Mouse (Mus musculus): ENCODE data around the gene Gal.

Gene Gal

DNA sequence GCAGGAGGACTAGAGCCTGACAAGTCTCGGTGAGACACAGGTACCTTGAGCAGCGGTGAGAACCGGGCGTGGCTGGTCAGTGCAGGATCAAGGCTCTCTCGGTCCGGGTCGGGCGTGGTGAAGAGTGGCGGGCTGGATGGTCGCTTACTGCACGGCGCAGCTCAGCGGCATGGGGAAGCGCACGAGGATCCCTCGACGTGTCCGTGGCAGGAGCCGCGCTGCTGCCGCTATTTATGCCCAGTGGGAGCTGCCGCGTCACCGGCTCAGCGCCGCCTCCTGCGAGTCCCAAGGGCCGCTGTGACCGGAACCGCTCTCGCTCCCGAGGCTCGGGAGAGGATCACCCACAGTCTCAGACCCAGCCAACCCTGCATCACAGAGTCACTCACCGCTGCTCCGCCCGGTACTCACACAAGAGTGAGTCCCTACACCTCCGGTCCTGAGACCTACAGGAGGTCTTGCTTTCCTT is at the start of gene Gal:
Gene Gal (minus strand): TSS at position 277 of the 466 bp plus-strand sequence.
- in situ Hi-C loops (cut with MboI; ENCODE audit: low sequenced_read_pairs): no loop called here

- in situ Hi-C loops (cut with MboI; ENCODE audit: low sequenced_read_pairs): no loop called here
Measured at GRCm38 (mm10) chr19:3459986-3460385, 45.6 kb upstream of the Gal start.

DNA sequence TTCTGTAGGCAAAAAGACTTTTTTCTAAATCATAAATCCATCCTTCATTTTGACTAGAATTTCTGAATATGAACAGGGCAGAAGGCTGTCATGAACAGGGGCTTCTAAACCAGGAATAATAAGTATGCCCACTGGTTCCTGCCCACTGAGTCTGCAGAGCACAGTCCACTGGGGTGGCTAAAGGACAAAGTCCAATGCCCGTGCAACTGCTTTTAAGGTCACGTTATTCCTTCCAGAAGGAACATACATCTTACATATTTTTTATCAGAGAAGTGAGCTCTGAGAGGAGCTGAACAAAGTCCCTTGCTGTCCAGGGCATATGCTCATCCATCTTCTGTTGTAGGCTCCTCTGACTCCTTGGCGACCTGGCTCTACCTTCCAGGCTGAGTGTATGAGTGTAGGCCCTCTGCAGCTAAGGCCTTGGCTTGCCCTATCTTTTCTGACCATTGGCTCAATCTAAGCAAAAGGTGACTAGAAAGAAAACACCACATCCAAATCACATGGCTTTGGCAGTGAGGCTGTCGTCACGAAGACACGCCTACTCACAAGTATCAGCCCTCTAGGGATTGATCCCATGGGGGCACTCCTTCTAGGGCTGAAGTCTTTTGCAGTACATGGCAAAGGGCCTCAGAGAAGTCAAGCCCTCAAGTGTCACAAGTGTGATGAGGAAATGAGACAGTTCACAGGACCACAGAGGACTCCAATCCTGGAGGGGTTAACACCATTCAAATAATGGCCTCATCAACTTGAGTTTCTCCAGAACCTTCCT is 44.2 kb upstream of the Gal start:
- in situ Hi-C loops (cut with MboI; ENCODE audit: low sequenced_read_pairs): no loop called here

DNA sequence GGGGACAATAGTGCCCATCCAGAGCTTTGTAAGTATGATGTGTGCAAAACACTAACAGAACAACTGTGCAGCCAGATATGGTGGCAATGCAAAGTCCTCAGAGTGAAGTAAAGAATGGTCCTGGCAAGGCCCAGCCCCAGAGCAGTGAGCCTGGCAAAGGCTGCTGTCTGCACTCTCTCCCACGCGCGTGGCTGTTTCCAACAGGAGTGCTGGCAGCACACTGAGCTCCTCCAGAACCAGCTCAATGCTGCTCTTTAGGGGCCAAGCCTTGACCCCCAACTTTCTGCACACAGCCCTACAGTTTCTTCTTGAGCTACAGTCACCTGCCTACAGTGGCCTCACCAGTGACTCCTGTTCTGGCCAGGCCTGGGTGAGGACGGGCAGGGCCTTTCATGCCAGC is 43.4 kb upstream of the Gal start:
- in situ Hi-C loops (cut with MboI; ENCODE audit: low sequenced_read_pairs): no loop called here

DNA sequence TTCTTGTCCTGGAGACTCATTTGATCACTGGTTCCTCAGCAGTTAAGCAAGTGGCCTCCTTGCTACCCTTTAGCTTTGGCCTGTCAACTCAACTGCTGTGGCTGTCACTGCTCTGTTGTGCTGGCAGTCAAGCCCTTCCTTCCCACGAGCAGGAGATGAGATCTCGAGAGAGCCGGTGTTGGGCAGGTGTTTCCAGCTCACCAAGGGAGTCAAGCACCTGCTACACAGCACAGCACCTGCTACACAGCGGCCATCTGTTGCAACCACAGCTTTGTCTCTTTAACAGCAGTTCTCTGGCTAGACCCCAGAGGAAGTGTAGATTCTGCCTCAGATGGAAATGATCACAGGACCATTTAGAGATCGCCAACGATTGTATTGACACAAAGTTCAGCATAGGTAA is 37.3 kb upstream of the Gal start:
- in situ Hi-C loops (cut with MboI; ENCODE audit: low sequenced_read_pairs): no loop called here

- in situ Hi-C loops (cut with MboI; ENCODE audit: low sequenced_read_pairs): no loop called here
Measured at GRCm38 (mm10) chr19:3451170-3451569, 36.8 kb upstream of the Gal start.

GRCm38 (mm10) chr19:3450714-3451113 is 36.4 kb upstream of the Gal start:
- in situ Hi-C loops (cut with MboI; ENCODE audit: low sequenced_read_pairs): no loop called here

- in situ Hi-C loops (cut with MboI; ENCODE audit: low sequenced_read_pairs): loop anchor here (10.0 kb wide), 1 partner anchor 154 kb away; no protein-coding TSS in a partner anchor
Measured at GRCm38 (mm10) chr19:3449248-3449647, 34.9 kb upstream of the Gal start.

- in situ Hi-C loops (cut with MboI; ENCODE audit: low sequenced_read_pairs): loop anchor here (10.0 kb wide), 1 partner anchor 153 kb away; no protein-coding TSS in a partner anchor
Measured at GRCm38 (mm10) chr19:3447348-3447747, 33.0 kb upstream of the Gal start.

- in situ Hi-C loops (cut with MboI; ENCODE audit: low sequenced_read_pairs): loop anchor here (10.0 kb wide), 1 partner anchor 146 kb away; no protein-coding TSS in a partner anchor
Measured at GRCm38 (mm10) chr19:3441092-3441491, 26.7 kb upstream of the Gal start.

- in situ Hi-C loops (cut with MboI; ENCODE audit: low sequenced_read_pairs): loop anchor here (10.0 kb wide), 1 partner anchor 146 kb away; no protein-coding TSS in a partner anchor
Measured at GRCm38 (mm10) chr19:3440667-3441066, 26.3 kb upstream of the Gal start.

DNA sequence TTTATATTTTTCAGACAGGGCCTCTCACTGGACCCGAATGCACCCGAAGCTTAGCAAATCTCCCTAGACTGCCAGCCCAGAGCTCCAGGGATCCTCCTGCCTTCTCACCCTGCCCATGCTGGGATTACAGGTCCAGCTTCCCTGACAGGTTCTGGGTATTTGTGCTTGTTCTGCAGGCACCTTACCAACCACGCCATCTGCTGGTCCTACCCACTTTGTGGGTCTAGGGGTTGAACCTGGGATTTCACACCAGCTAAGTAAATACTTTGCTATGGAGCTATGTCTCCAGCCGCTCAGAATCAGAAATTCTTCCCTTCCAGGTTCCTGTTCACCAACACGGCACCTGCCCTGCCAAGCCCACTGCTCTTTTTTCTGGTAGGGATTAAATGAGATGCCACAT is 23.6 kb upstream of the Gal start:
- in situ Hi-C loops (cut with MboI; ENCODE audit: low sequenced_read_pairs): no loop called here

- in situ Hi-C loops (cut with MboI; ENCODE audit: low sequenced_read_pairs): no loop called here
Measured at GRCm38 (mm10) chr19:3436840-3437239, 22.5 kb upstream of the Gal start.

- in situ Hi-C loops (cut with MboI; ENCODE audit: low sequenced_read_pairs): no loop called here
Measured at GRCm38 (mm10) chr19:3435824-3436223, 21.5 kb upstream of the Gal start.

DNA sequence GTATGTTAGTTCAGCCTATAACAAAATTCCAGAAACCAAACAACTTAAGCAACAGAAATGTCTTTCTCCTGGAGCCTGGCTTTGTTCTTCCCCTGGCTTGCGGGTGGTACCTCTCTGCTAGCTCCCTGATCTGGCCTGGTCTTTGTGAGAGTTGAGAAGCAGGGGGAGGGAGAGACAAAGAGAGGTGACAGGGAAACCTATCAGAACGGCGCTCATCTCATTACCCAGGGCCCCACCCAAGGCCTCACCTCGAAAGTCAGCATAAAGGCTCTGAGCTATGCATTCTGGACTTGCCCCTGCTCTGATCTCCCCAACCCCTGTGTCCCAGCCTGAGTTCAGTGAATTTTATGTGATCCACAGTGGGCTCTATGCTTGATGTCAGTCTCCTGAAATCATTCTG is 20.3 kb upstream of the Gal start:
- in situ Hi-C loops (cut with MboI; ENCODE audit: low sequenced_read_pairs): no loop called here

GRCm38 (mm10) chr19:3434124-3434523 is 19.8 kb upstream of the Gal start:
- in situ Hi-C loops (cut with MboI; ENCODE audit: low sequenced_read_pairs): no loop called here

- in situ Hi-C loops (cut with MboI; ENCODE audit: low sequenced_read_pairs): no loop called here
Measured at GRCm38 (mm10) chr19:3431969-3432368, 17.6 kb upstream of the Gal start.

DNA sequence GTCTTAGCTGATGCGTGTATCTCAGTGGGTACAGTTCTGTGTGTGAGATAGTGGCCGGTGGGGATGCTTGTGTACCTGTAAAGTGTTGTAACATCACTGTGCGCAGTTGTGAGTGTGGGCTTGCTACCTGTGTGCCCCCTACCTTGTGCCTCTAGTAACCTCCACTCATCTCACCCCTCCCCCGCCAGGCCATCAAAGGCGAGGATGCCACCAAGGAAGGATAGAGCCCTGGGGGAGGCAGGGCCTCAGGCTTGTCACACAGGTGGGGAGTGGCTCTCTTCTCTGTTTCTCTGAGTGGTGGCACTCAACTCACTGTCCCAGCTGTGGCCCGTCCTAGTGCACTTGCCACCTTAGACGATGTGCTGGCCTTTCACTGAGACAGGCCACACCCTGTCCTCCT is 16.7 kb upstream of the Gal start:
- in situ Hi-C loops (cut with MboI; ENCODE audit: low sequenced_read_pairs): no loop called here

DNA sequence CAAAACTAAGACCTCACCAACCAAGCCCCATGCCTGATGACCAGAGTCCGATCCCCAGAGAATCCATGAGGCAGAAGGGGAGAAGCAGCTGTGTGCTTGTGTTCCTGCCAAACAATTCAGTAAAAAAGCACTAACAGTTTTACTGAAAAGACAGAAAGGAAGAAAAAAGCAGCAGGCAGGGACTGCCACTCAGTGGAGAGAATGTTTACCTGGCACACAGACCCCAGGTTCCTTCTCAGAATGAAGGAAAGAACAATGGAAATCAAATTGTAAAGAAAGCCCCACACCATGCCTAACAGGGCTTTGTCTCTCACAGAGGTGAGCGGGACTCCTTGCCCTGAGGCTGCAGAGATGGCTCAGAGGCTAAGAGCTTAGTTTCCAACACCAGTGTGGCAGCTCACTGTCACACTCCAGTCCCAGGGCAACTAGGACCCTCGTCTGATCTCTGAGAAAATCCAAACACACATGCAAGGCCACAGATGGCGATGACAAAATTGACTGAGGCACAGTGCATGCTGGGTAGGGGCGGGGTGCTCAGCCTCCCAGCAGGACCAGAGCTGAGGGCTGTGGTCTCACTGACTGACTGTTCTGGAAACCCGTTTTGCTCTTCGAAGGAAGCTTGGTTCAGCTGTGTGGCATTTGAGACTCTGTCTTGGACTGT is 14.9 kb upstream of the Gal start:
- in situ Hi-C loops (cut with MboI; ENCODE audit: low sequenced_read_pairs): no loop called here

DNA sequence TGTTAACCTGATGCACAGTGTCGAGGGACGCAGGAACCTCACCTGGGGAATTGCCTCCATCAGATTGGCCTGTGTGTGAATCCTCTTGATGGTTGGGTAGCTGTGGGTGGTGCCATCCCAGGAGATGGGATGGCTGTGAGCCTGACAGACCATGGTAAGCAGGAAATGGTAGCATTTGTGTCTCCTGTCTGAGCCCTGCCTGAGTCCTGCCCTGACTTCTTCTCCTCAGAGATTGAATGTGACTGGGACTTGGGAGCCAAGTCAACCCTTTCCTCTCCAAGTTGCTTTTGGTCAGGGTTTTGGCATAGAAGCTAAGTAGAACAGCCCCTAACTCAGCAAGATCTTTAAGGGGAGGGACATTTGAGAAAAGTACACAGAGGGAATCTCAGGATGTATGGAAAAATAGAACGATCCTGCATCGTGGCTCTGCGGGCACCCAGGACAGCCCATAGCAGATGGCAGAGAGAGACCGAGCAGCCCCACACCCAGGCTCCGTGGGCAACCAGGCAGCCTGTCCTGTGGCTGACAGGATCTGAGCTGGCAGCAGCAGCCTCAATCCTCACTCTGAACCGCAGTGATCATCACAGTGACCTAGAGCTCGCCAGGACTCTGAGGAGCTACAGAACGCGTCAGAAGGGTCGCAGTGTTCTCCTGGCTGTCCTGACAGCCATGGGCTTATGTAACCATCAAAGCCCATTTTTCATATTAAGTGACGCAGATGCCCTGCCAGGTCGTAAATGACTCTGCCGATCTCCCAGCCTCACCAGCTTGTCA is 13.9 kb upstream of the Gal start:
- in situ Hi-C loops (cut with MboI; ENCODE audit: low sequenced_read_pairs): no loop called here

DNA sequence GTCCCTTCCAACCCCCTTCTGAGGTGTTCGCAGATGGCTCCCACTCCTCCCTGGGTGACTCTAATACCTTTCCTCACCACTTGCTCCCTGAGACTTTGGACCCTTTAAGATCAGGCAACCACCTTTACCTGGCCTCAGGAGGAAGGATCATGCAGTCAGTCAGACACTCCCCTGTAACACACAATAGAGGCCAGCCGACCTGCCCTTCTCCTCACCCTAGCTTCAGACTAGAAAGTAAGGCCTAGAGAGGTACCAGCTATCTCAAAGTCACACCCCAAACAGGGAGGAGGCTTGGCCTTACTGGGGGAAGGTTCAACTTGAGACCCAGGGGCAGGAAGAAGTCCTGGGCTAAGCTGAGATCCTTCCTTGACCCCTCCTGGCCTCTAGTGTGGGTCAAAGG is 9.9 kb upstream of the Gal start:
- in situ Hi-C loops (cut with MboI; ENCODE audit: low sequenced_read_pairs): no loop called here

Data from CH12F3 (cell line).